Mouse (Mus musculus) lung, embryonic 14.5 days (tissue): ENCODE data around the gene Dhrs9. TPM values are rescaled to one million over a fixed set of nuclear protein-coding genes. Genes with fewer than 3 reads are reported as not detected.

Source experiments
- ATAC-seq: fragments of 200-750 bp; cut with Nextera tagmentation; 2 replicates; pipeline ENCODE4 v1.8.0; 2017; ENCODE audit warnings: mild to moderate bottlenecking, moderate TSS enrichment, moderate library complexity; ENCODE audit not compliant: insufficient read depth
- DNase-seq: peaks from one replicate; pipeline ENCODE4 v3.0.0-alpha.2; 2015
- H3K27ac ChIP-seq: fragments of 300-500 bp; sonication (generic); 2 replicates; pipeline ENCODE4 v1.5.1; 2014; ENCODE audit warnings: low read depth, mild to moderate bottlenecking, moderate library complexity
- H3K27me3 ChIP-seq: fragments of 300-500 bp; sonication (generic); 2 replicates; pipeline ENCODE4 v1.6.1; 2014; ENCODE audit warnings: low read length, control low read depth; ENCODE audit not compliant: insufficient read depth
- H3K36me3 ChIP-seq: fragments of 300-500 bp; sonication (generic); 2 replicates; pipeline ENCODE4 v1.6.1; 2014; ENCODE audit warnings: control low read depth; ENCODE audit not compliant: insufficient read depth
- H3K4me1 ChIP-seq: fragments of 300-500 bp; sonication (generic); 2 replicates; pipeline ENCODE4 v1.6.1; 2014; ENCODE audit warnings: antibody characterized with exemption, control low read depth; ENCODE audit not compliant: insufficient read depth
- H3K4me2 ChIP-seq: fragments of 300-500 bp; sonication (generic); 2 replicates; pipeline ENCODE4 v1.6.1; 2014; ENCODE audit warnings: mild to moderate bottlenecking
- H3K4me3 ChIP-seq: fragments of 300-500 bp; sonication (generic); 2 replicates; pipeline ENCODE4 v1.5.1; 2014; ENCODE audit warnings: low read depth, low read length
- H3K9ac ChIP-seq: fragments of 300-500 bp; sonication (generic); 2 replicates; pipeline ENCODE4 v1.6.1; 2014
- H3K9me3 ChIP-seq: fragments of 300-500 bp; sonication (generic); 2 replicates; pipeline ENCODE4 v1.6.1; 2016; ENCODE audit warnings: low read depth, low read length, control low read depth
- CTCF ChIP-seq: IDR thresholded peaks from 2 replicates; pipeline ENCODE4 v1.5.1; 2016; ENCODE audit warnings: antibody characterized with exemption, low read depth
- WGBS: fragments of 180-500 bp; shearing (Covaris S2); extraction: QIAGEN DNeasy Blood & Tissue Kit; methylation state at CpG from one replicate; pipeline ENCODE4 v1.1.7; 2014; 5-methylcytosine and 5-hydroxymethylcytosine counted together
- polyA plus RNA-seq: library from polyadenylated mRNA; unstranded; fragments of >200 nt; fragmentation: Nextera tagmentation; extraction: Ambion mirVana; gene quantifications from 2 replicates; pipeline ENCODE4 v1.2.1, GENCODE M21; 2014

Gene Dhrs9
- polyA plus RNA-seq, 1 experiment from 2014 or later = not detected

- Histone ChIP-seq H3K4me2 (no peak overlapping the region), H3K27ac (no peak overlapping the region), H3K36me3 (no peaks in the 10 kb centered on the region), H3K4me1 (no peaks in the 10 kb centered on the region), H3K4me3 (no peak overlapping the region), H3K9me3 (no peaks in the 10 kb centered on the region), H3K9ac (no peak overlapping the region), H3K27me3 (no peaks in the 10 kb centered on the region)
- ATAC-seq = no peak
- no peak for DNase-seq
- no peak for TF ChIP-seq CTCF
- WGBS = 36% methylated on average over 5 of the region's 5 CpGs
Observed at GRCm38 (mm10) chr2:69424829-69425228, 44.6 kb downstream of the Dhrs9 start.

- 89% methylated on average over 1 of the region's 1 CpGs for WGBS
- H3K4me1 ChIP-seq = no peaks in the 10 kb centered on the region
- no peak overlapping the region for H3K4me3 ChIP-seq
- H3K9ac ChIP-seq = no peak overlapping the region
- H3K4me2 ChIP-seq = no peak overlapping the region
- no peak for DNase-seq
- H3K36me3 ChIP-seq = no peaks in the 10 kb centered on the region
- no peak for ATAC-seq
- no peaks in the 10 kb centered on the region for H3K27me3 ChIP-seq
- no peak overlapping the region for H3K27ac ChIP-seq
- no peaks in the 10 kb centered on the region for H3K9me3 ChIP-seq
- TF ChIP-seq CTCF = no peak
Observed at GRCm38 (mm10) chr2:69426081-69426480, 45.8 kb downstream of the Dhrs9 start.

DNA sequence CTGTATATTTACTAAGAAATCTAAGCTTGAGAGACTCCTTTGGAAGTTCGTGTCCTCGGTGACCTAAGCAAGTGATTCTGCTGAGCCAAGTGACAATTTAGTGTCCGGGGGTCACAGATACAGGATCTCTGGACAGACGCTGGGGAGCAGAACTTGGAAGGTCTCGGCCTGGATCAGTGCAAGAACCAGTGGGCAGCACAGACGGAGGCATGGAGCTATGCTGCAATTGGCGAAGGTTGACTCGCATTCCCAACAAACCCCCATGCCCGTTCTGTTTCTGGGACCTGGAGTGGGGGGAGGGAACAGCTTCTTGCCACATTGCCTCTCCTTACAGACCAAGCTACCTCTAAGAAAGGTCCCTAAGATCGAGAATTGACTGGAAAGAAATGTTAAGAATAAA, 46.9 kb downstream of the Dhrs9 start:
- H3K9ac ChIP-seq = no peak overlapping the region
- 84% methylated on average over 10 of the region's 10 CpGs for WGBS
- no peaks in the 10 kb centered on the region for H3K9me3 ChIP-seq
- H3K4me3 ChIP-seq = no peak overlapping the region
- H3K27ac ChIP-seq = no peak overlapping the region
- no peak overlapping the region for H3K4me2 ChIP-seq
- no peaks in the 10 kb centered on the region for H3K27me3 ChIP-seq
- no peak for TF ChIP-seq CTCF
- ATAC-seq (no peak), DNase-seq (no peak)
- H3K4me1 ChIP-seq = no peaks in the 10 kb centered on the region
- H3K36me3 ChIP-seq = no peaks in the 10 kb centered on the region

DNA sequence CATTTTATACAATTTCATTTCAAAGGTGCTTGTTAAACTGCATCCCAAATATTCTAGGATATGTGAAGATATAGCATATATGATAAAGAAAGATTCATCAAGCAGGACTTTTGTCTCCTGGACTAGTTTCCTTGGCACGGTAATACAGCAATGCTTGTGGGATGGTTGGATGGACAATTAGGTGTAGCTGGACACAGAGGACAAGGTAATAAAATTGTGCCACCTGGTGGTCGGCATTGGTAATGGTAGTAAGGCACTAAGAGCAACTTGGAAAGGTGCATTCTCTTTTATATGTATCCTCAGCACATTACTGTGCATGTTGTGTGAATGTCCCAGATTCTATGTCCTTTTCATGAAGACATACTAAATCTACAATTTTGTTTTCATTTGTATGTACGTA, 47.9 kb downstream of the Dhrs9 start:
- 33% methylated on average over 3 of the region's 3 CpGs for WGBS
- Histone ChIP-seq H3K9me3 (no peaks in the 10 kb centered on the region), H3K4me2 (no peak overlapping the region), H3K4me1 (no peaks in the 10 kb centered on the region), H3K27ac (no peak overlapping the region), H3K36me3 (no peaks in the 10 kb centered on the region), H3K27me3 (no peaks in the 10 kb centered on the region), H3K9ac (no peak overlapping the region), H3K4me3 (no peak overlapping the region)
- TF ChIP-seq CTCF = peak; percentile 90
- ATAC-seq (peak; percentile 63), DNase-seq (peak; percentile 89)

DNA sequence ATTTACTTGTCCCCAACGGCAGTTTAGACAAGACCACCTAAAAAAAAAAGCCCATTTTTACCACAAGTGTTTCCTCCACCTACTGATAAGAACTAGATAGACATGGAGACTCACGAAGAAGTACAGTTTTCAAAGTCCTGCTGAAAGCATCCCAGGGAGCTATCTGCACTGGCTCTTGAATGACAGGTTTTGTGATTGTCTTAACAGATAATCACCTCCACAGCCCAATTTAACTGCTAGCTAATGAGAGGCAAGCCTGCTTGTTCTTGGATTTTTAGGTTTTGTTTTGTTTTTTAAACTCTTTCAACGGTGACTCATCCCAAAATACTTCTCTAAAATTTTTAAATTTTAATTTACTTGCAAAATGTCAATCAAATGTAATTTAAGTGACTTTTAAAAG, 61.4 kb downstream of the Dhrs9 start:
- H3K27ac ChIP-seq = no peak overlapping the region
- no peak for TF ChIP-seq CTCF
- no peaks in the 10 kb centered on the region for H3K9me3 ChIP-seq
- H3K4me2 ChIP-seq = no peak overlapping the region
- no peaks in the 10 kb centered on the region for H3K4me1 ChIP-seq
- 39% methylated on average over 3 of the region's 3 CpGs for WGBS
- no peaks in the 10 kb centered on the region for H3K36me3 ChIP-seq
- no peak overlapping the region for H3K9ac ChIP-seq
- no peak for ATAC-seq
- no peaks in the 10 kb centered on the region for H3K27me3 ChIP-seq
- H3K4me3 ChIP-seq = no peak overlapping the region
- DNase-seq = no peak

GRCm38 (mm10) chr2:69445896-69446472, 65.7 kb downstream of the Dhrs9 start:
- no peak overlapping the region for H3K27ac ChIP-seq
- no peak overlapping the region for H3K4me2 ChIP-seq
- no peak for TF ChIP-seq CTCF
- no peak overlapping the region for H3K4me3 ChIP-seq
- no peaks in the 10 kb centered on the region for H3K9me3 ChIP-seq
- H3K4me1 ChIP-seq = no peaks in the 10 kb centered on the region
- WGBS = 47% methylated on average over 4 of the region's 4 CpGs
- H3K9ac ChIP-seq = no peak overlapping the region
- ATAC-seq (peak; percentile 62; the same call in 1 of the 2 replicates), DNase-seq (peak; percentile 74)
- H3K27me3 ChIP-seq = no peaks in the 10 kb centered on the region
- no peaks in the 10 kb centered on the region for H3K36me3 ChIP-seq

GRCm38 (mm10) chr2:69448581-69448980, 68.3 kb downstream of the Dhrs9 start:
- no peak for DNase-seq
- WGBS = 80% methylated on average over 4 of the region's 4 CpGs

GRCm38 (mm10) chr2:69451128-69451527, 70.9 kb downstream of the Dhrs9 start:
- WGBS = 80% methylated on average over 5 of the region's 5 CpGs
- no peaks in the 10 kb centered on the region for H3K9me3 ChIP-seq
- ATAC-seq (no peak), DNase-seq (no peak)
- no peak overlapping the region for H3K27ac ChIP-seq
- no peaks in the 10 kb centered on the region for H3K36me3 ChIP-seq
- no peak overlapping the region for H3K4me3 ChIP-seq
- no peak for TF ChIP-seq CTCF
- H3K27me3 ChIP-seq = no peaks in the 10 kb centered on the region
- H3K4me1 ChIP-seq = no peaks in the 10 kb centered on the region
- H3K9ac ChIP-seq = no peak overlapping the region
- H3K4me2 ChIP-seq = no peak overlapping the region

More at GRCm38 (mm10) chr2:69448581-69448980, 68.3 kb downstream of the Dhrs9 start:
- no peak for ATAC-seq
- Histone ChIP-seq H3K36me3 (no peaks in the 10 kb centered on the region), H3K27ac (no peak overlapping the region), H3K27me3 (no peaks in the 10 kb centered on the region), H3K9me3 (no peaks in the 10 kb centered on the region), H3K4me2 (no peak overlapping the region), H3K4me3 (no peak overlapping the region), H3K9ac (no peak overlapping the region), H3K4me1 (no peaks in the 10 kb centered on the region)
- TF ChIP-seq CTCF = no peak

Other genes with a start within 250 kb of the Dhrs9 start
- 11.6 and 14.4 TPM in 2 replicates for gene Nostrin, start 244.6 kb upstream of the Dhrs9 start, polyA plus RNA-seq
- 192 and 198 TPM in 2 replicates for gene Spc25, start 174.3 kb upstream of the Dhrs9 start, polyA plus RNA-seq
- not detected in 2 replicates for gene G6pc2, start 169.4 kb upstream of the Dhrs9 start, polyA plus RNA-seq
- gene Abcb11, start 37.8 kb upstream of the Dhrs9 start, polyA plus RNA-seq = 0.22 TPM in 1 of 2 replicates, not detected in the other
- gene Lrp2, start 205.6 kb downstream of the Dhrs9 start, polyA plus RNA-seq = 1.1 and 1.5 TPM in 2 replicates